Mouse (Mus musculus): Measurements from ENCODE around the gene Stox2. TPM values are rescaled to one million over a fixed set of nuclear protein-coding genes. Genes with fewer than 3 reads are reported as not detected.

The Stox2 gene
- total and polyA plus RNA-seq, 3 experiments = under 0.01 TPM; not detected in 2

- Histone ChIP-seq H3K9me3 (replicated peaks; ENCODE audit: insufficient read depth, low read length) (no peaks in the 10 kb centered on the region), H3K79me2 (ENCODE audit: control insufficient read depth, insufficient read depth, low read length, poor library complexity) (no peaks in the 10 kb centered on the region), H3K4me3 (ENCODE audit: control insufficient read depth in 1 of 2, insufficient read depth in 1 of 2, low read depth in 2 of 2, low read length in 2 of 2) (no peak overlapping the region), H3K4me1 (ENCODE audit: control insufficient read depth in 1 of 2, insufficient read depth in 2 of 2, low read length in 2 of 2) (no peaks in the 10 kb centered on the region), H3K9ac (ENCODE audit: control insufficient read depth, low read depth, low read length, poor library complexity, severe bottlenecking) (no peak overlapping the region), H3K27me3 (ENCODE audit: control insufficient read depth in 1 of 2, insufficient read depth in 2 of 2, low read length in 2 of 2) (no peaks in the 10 kb centered on the region), H3K27ac (ENCODE audit: control insufficient read depth, low read depth, low read length) (no peak overlapping the region), H3K36me3 (ENCODE audit: control insufficient read depth in 1 of 2, insufficient read depth in 2 of 2, low read length in 2 of 2) (no peaks in the 10 kb centered on the region)
- TF ChIP-seq POLR2AphosphoS5 (IDR thresholded peaks at IDR 0.05; ENCODE audit: borderline replicate concordance, low read depth, low read length) (no peak), CHD1 (IDR thresholded peaks at IDR 0.05; ENCODE audit: low read depth, low read length) (no peak)
- DNase-seq (ENCODE audit: low read depth, low spot score) = no peak
Observed at GRCm38 (mm10) chr8:47369044-47369769, 77.0 kb downstream of the Stox2 start.

GRCm38 (mm10) chr8:47367029-47367428, 79.1 kb downstream of the Stox2 start:
- Histone ChIP-seq H3K79me2 (ENCODE audit: control insufficient read depth, insufficient read depth, low read length, poor library complexity) (no peaks in the 10 kb centered on the region), H3K27ac (ENCODE audit: control insufficient read depth, low read depth, low read length) (no peak overlapping the region), H3K4me1 (ENCODE audit: control insufficient read depth in 1 of 2, insufficient read depth in 2 of 2, low read length in 2 of 2) (no peaks in the 10 kb centered on the region), H3K9ac (ENCODE audit: control insufficient read depth, low read depth, low read length, poor library complexity, severe bottlenecking) (no peak overlapping the region), H3K36me3 (ENCODE audit: control insufficient read depth in 1 of 2, insufficient read depth in 2 of 2, low read length in 2 of 2) (no peaks in the 10 kb centered on the region), H3K4me3 (ENCODE audit: control insufficient read depth in 1 of 2, insufficient read depth in 1 of 2, low read depth in 2 of 2, low read length in 2 of 2) (no peak overlapping the region), H3K9me3 (replicated peaks; ENCODE audit: insufficient read depth, low read length) (no peaks in the 10 kb centered on the region), H3K27me3 (ENCODE audit: control insufficient read depth in 1 of 2, insufficient read depth in 2 of 2, low read length in 2 of 2) (no peaks in the 10 kb centered on the region)
- TF ChIP-seq NELFE (IDR thresholded peaks at IDR 0.05; ENCODE audit: low read depth, low read length) = no peak
- no peak for TF ChIP-seq MAFK (IDR thresholded peaks at IDR 0.05; ENCODE audit: borderline replicate concordance, low read depth, low read length)
- no peak for TF ChIP-seq HCFC1 (IDR thresholded peaks at IDR 0.05; ENCODE audit: low read depth, low read length)
- no peak for TF ChIP-seq KAT2A (conservative IDR thresholded peaks at IDR 0.05; ENCODE audit: low read depth, low read length)
- no peak for TF ChIP-seq MYB (IDR thresholded peaks at IDR 0.05; ENCODE audit: low read depth, low read length)
- TF ChIP-seq MXI1 (IDR thresholded peaks at IDR 0.05; ENCODE audit: low read depth, low read length) = no peak
- TF ChIP-seq EP300 (IDR thresholded peaks at IDR 0.05; ENCODE audit: low read depth in 1 of 2, low read length in 2 of 2) = no peak
- no peak for TF ChIP-seq TAL1 (IDR thresholded peaks at IDR 0.05; ENCODE audit: low read length)
- TF ChIP-seq POLR2AphosphoS2 (IDR thresholded peaks at IDR 0.05; ENCODE audit: low read length) = no peak
- no peak for TF ChIP-seq SMC3 (IDR thresholded peaks at IDR 0.05; ENCODE audit: low read depth, low read length)
- no peak for DNase-seq (ENCODE audit: low read depth, low spot score)

- Histone ChIP-seq H3K4me1 (ENCODE audit: control insufficient read depth in 1 of 2, insufficient read depth in 2 of 2, low read length in 2 of 2) (no peaks in the 10 kb centered on the region), H3K27ac (ENCODE audit: control insufficient read depth, low read depth, low read length) (no peak overlapping the region), H3K9me3 (replicated peaks; ENCODE audit: insufficient read depth, low read length) (no peaks in the 10 kb centered on the region), H3K36me3 (ENCODE audit: control insufficient read depth in 1 of 2, insufficient read depth in 2 of 2, low read length in 2 of 2) (no peaks in the 10 kb centered on the region), H3K9ac (ENCODE audit: control insufficient read depth, low read depth, low read length, poor library complexity, severe bottlenecking) (no peak overlapping the region), H3K4me3 (ENCODE audit: control insufficient read depth in 1 of 2, insufficient read depth in 1 of 2, low read depth in 2 of 2, low read length in 2 of 2) (no peak overlapping the region), H3K27me3 (ENCODE audit: control insufficient read depth in 1 of 2, insufficient read depth in 2 of 2, low read length in 2 of 2) (no peaks in the 10 kb centered on the region), H3K79me2 (ENCODE audit: control insufficient read depth, insufficient read depth, low read length, poor library complexity) (no peaks in the 10 kb centered on the region)
- no peak for TF ChIP-seq MAFK (IDR thresholded peaks at IDR 0.05; ENCODE audit: borderline replicate concordance, low read depth, low read length)
- DNase-seq (ENCODE audit: low read depth, low spot score) = no peak
Observed at GRCm38 (mm10) chr8:47363271-47363670, 82.9 kb downstream of the Stox2 start.

Measured in MEL (cell line).